ENCODE assay signal across 8 mouse cellular contexts in genomic region chr3:97879222-97879621, GRCm38 (mm10). TPM values are rescaled to one million over a fixed set of nuclear protein-coding genes. Genes with fewer than 3 reads are reported as not detected.
DNase-seq lines count a peak whose midpoint lies in the region; ATAC-seq and TF ChIP-seq lines count a peak whose summit lies in the region.

No protein-coding gene starts in this region.

- WGBS in heart, postnatal 0 days = 14% methylated on average over 5 of the region's 5 CpGs
- 15% methylated on average over 5 of the region's 5 CpGs for WGBS in midbrain, postnatal 0 days

- intact Hi-C loops in left cerebral cortex, adult 2 months (cut with DNase I) = loop anchor here (2.0 kb wide), 2 partner anchors 38 to 198 kb away; no protein-coding TSS in a partner anchor

- no peak for TF ChIP-seq EP300 in heart, postnatal 0 days (IDR thresholded peaks at IDR 0.05; ENCODE audit: low read depth)

- ATAC-seq in frontal cortex, adult (ENCODE audit: low TSS enrichment) = no peak
- peak; percentile 85 for ATAC-seq in common myeloid progenitor, adult 5-6 weeks (replicated peaks; ENCODE audit: low read depth, poor library complexity, severe bottlenecking)
- peak; percentile 55 for ATAC-seq in heart, postnatal 0 days (ENCODE audit: insufficient read depth, low read depth)
- no peak for ATAC-seq in midbrain, postnatal 0 days (ENCODE audit: low FRiP score)

- no peak overlapping the region for H3K9ac ChIP-seq in heart, postnatal 0 days (replicated peaks; ENCODE audit: low read depth, low read length)
- no peak overlapping the region for H3K9ac ChIP-seq in midbrain, postnatal 0 days (replicated peaks; ENCODE audit: low read length, poor library complexity, severe bottlenecking)

- peak; percentile 80 for TF ChIP-seq CTCF in heart, postnatal 0 days (IDR thresholded peaks at IDR 0.05; ENCODE audit: low read depth)
- TF ChIP-seq CTCF in left cerebral cortex, adult 2 months (IDR thresholded peaks at IDR 0.05) = peak; percentile 90
- TF ChIP-seq CTCF in midbrain, postnatal 0 days (IDR thresholded peaks at IDR 0.05) = peak; percentile 85

- no peaks in the 10 kb centered on the region for H3K9me3 ChIP-seq in heart, postnatal 0 days (replicated peaks; ENCODE audit: control insufficient read depth, low read length)
- no peaks in the 10 kb centered on the region for H3K9me3 ChIP-seq in midbrain, postnatal 0 days (ENCODE audit: low read length)

- H3K4me3 ChIP-seq in heart, postnatal 0 days (ENCODE audit: low read depth, low read length) = no peak overlapping the region
- H3K4me3 ChIP-seq in left cerebral cortex, adult 2 months = no peak overlapping the region
- no peak overlapping the region for H3K4me3 ChIP-seq in midbrain, postnatal 0 days (ENCODE audit: low read depth, low read length)

- no peaks in the 10 kb centered on the region for H3K27me3 ChIP-seq in heart, postnatal 0 days (ENCODE audit: control insufficient read depth, insufficient read depth, low read length)
- no peaks in the 10 kb centered on the region for H3K27me3 ChIP-seq in midbrain, postnatal 0 days (ENCODE audit: insufficient read depth, low read length)
- H3K27me3 ChIP-seq in splenic B cell, adult 2 months (ENCODE audit: control insufficient read depth, insufficient read depth, low read length, poor library complexity, severe bottlenecking) = no peaks in the 10 kb centered on the region

- no peak overlapping the region for H3K27ac ChIP-seq in heart, postnatal 0 days (ENCODE audit: low read depth)
- no peak overlapping the region for H3K27ac ChIP-seq in left cerebral cortex, adult 2 months
- H3K27ac ChIP-seq in midbrain, postnatal 0 days (ENCODE audit: low read depth, low read length) = no peak overlapping the region

- peak; percentile 57 to 64 for DNase-seq in frontal cortex, postnatal 25 days (ENCODE audit: low spot score in 2 of 2)
- DNase-seq in ZHBTc4 (ENCODE audit: low read depth, low spot score) = peak; percentile 79
- DNase-seq in heart, postnatal 0 days (ENCODE audit: low spot score) = peak; percentile 76
- DNase-seq in left cerebral cortex, adult 2 months (ENCODE audit: extremely low spot score in 1 of 2, low spot score in 2 of 2) = peak; percentile 66 to 75
- peak; percentile 70 for DNase-seq in midbrain, postnatal 0 days (ENCODE audit: low spot score)
- DNase-seq in splenic B cell, adult 2 months (ENCODE audit: low read depth, low spot score) = peak; percentile 85

- H3K4me2 ChIP-seq in heart, postnatal 0 days (ENCODE audit: low read depth, low read length) = no peak overlapping the region
- no peak overlapping the region for H3K4me2 ChIP-seq in midbrain, postnatal 0 days (ENCODE audit: low read depth, low read length, poor library complexity, severe bottlenecking)

- H3K4me1 ChIP-seq in heart, postnatal 0 days (ENCODE audit: control insufficient read depth, insufficient read depth) = no peaks in the 10 kb centered on the region
- H3K4me1 ChIP-seq in midbrain, postnatal 0 days (ENCODE audit: insufficient read depth, low read length) = no peaks in the 10 kb centered on the region

- no peaks in the 10 kb centered on the region for H3K36me3 ChIP-seq in heart, postnatal 0 days (replicated peaks; ENCODE audit: control insufficient read depth, insufficient read depth, low read length)
- H3K36me3 ChIP-seq in midbrain, postnatal 0 days (ENCODE audit: insufficient read depth, low read length) = no peaks in the 10 kb centered on the region
- H3K36me3 ChIP-seq in splenic B cell, adult 2 months (ENCODE audit: control insufficient read depth, insufficient read depth, low read length, poor library complexity, severe bottlenecking) = no peaks in the 10 kb centered on the region

RNA-seq across cellular contexts. Expression of gene Pde4dip, which starts 9.3 kb away (rescaled TPM):
- 5.6 and 6.1 TPM in 2 replicates for total RNA-seq in common myeloid progenitor, adult 5-6 weeks (2017)
- total RNA-seq in heart, postnatal 0 days (2014; rRNA removed; ENCODE audit: low replicate concordance) = 415 and 498 TPM in 2 replicates
- polyA plus RNA-seq in heart, postnatal 0 days (2015; fragmentation: Nextera tagmentation; extraction: Ambion mirVana) = 107 and 126 TPM in 2 replicates
- 100 to 1,000 TPM; 224 to 246 TPM for total RNA-seq in left cerebral cortex, adult 2 months (2021)
- 93.6 and 100 TPM in 2 replicates for total RNA-seq in midbrain, postnatal 0 days (2014; rRNA removed)
- polyA plus RNA-seq in midbrain, postnatal 0 days (2015; fragmentation: Nextera tagmentation; extraction: Ambion mirVana) = 46.4 and 47.6 TPM in 2 replicates

RNA-seq across cellular contexts. Expression of gene Sec22b, which starts 21.8 kb away (rescaled TPM):
- 40.5 and 56.4 TPM in 2 replicates for total RNA-seq in common myeloid progenitor, adult 5-6 weeks (2017)
- total RNA-seq in heart, postnatal 0 days (2014; rRNA removed; ENCODE audit: low replicate concordance) = 22.4 and 56.9 TPM in 2 replicates
- polyA plus RNA-seq in heart, postnatal 0 days (2015; fragmentation: Nextera tagmentation; extraction: Ambion mirVana) = 69.9 and 73.7 TPM in 2 replicates
- 10 to 100 TPM; 80.1 to 90.2 TPM for total RNA-seq in left cerebral cortex, adult 2 months (2021)
- 62.8 and 69.3 TPM in 2 replicates for total RNA-seq in midbrain, postnatal 0 days (2014; rRNA removed)
- polyA plus RNA-seq in midbrain, postnatal 0 days (2015; fragmentation: Nextera tagmentation; extraction: Ambion mirVana) = 81.4 and 89.1 TPM in 2 replicates

Comparison
In these comparisons a context has a peak if more than half of its experiments do, and no peak if none do; other contexts are left out.
1. ATAC-seq: peak in common myeloid progenitor, adult 5-6 weeks (single experiment) and heart, postnatal 0 days (single experiment); none in frontal cortex, adult (single experiment) and midbrain, postnatal 0 days (single experiment).
2. RNA of gene Pde4dip, which starts 9.3 kb away (total RNA-seq): 415 to 498 TPM in heart, postnatal 0 days, 224 to 246 TPM in left cerebral cortex, adult 2 months and 93.6 to 100 TPM in midbrain, postnatal 0 days; 5.6 to 6.1 TPM in common myeloid progenitor, adult 5-6 weeks; every median in the first group is over 10 times any median in the second.
3. Peak in every context shown above with its lines, with median percentiles within 50 percentile points of each other: DNase-seq and CTCF ChIP-seq.